In the genomic region with DNA sequence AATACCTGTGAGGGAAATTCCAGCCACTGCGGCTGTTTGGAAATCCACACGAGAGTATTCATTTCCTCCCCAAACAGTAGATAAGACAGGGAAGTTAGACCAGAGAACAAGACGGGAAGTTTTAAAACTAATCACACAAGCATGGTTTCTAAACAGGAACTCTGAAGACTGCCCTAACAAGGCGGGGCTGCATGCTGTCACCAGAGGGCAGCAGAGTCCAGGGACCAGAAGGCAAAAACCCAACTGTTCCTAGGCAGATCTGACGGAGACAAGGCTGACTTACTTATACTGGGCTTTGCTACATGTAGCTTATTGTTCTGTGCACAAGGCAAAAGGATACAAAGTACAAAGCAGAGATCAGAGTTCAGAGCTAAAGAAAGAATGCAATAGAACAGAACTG, we compare ENCODE assay signal across 8 mouse cellular contexts. TPM values are rescaled to one million over a fixed set of nuclear protein-coding genes. Genes with fewer than 3 reads are reported as not detected.
A peak's percentile ranks its signal among the peaks of the same experiment; 100 is the strongest.
DNase-seq lines count a peak whose midpoint lies in the region; ATAC-seq and TF ChIP-seq lines count a peak whose summit lies in the region.
"Had no signal": no experiment of that assay in that cellular context is flagged by ENCODE, and none has a peak within 500 bp of the region (broad histone marks: within the 10 kb centered on the region; RNA-seq: fewer than 3 reads in every experiment).

No protein-coding gene starts in this region.

- peak; percentile 98 for TF ChIP-seq CTCF in ES-Bruce4 (IDR thresholded peaks at IDR 0.05; ENCODE audit: low read depth, low read length)
- peak; percentile 98 for TF ChIP-seq CTCF in heart, postnatal 0 days (IDR thresholded peaks at IDR 0.05; ENCODE audit: low read depth)

- H3K9ac ChIP-seq in ES-Bruce4 (ENCODE audit: low read depth, poor library complexity, severe bottlenecking), result no peak overlapping the region
- H3K9ac ChIP-seq in heart, postnatal 0 days (replicated peaks; ENCODE audit: low read depth, low read length), result no peak overlapping the region

- TF ChIP-seq EP300 in ES-Bruce4 (IDR thresholded peaks at IDR 0.05; ENCODE audit: insufficient read depth, low read depth, low read length), result no peak
- no peak for TF ChIP-seq EP300 in heart, postnatal 0 days (IDR thresholded peaks at IDR 0.05; ENCODE audit: low read depth)

- H3K36me3 ChIP-seq in ES-Bruce4 (ENCODE audit: control insufficient read depth, insufficient read depth, low read length, poor library complexity, severe bottlenecking), result no peaks in the 10 kb centered on the region
- no peaks in the 10 kb centered on the region for H3K36me3 ChIP-seq in heart, postnatal 0 days (replicated peaks; ENCODE audit: control insufficient read depth, insufficient read depth, low read length)

- peak; percentile 57; the same call in 1 of the 2 replicates for ATAC-seq in heart, postnatal 0 days (ENCODE audit: insufficient read depth, low read depth)

- no peaks in the 10 kb centered on the region for H3K9me3 ChIP-seq in ES-Bruce4 (replicated peaks; ENCODE audit: control insufficient read depth, insufficient read depth, low read length, poor library complexity, severe bottlenecking)
- H3K9me3 ChIP-seq in heart, postnatal 0 days (replicated peaks; ENCODE audit: control insufficient read depth, low read length), result no peaks in the 10 kb centered on the region
- H3K9me3 ChIP-seq: megakaryocyte, embryonic 14.5 days had no signal

- 4% methylated on average over 5 of the region's 5 CpGs for WGBS in heart, postnatal 0 days

- H3K27me3 ChIP-seq in ES-Bruce4 (ENCODE audit: control insufficient read depth, insufficient read depth, low read length, poor library complexity, severe bottlenecking), result no peaks in the 10 kb centered on the region
- no peaks in the 10 kb centered on the region for H3K27me3 ChIP-seq in heart, postnatal 0 days (ENCODE audit: control insufficient read depth, insufficient read depth, low read length)

- H3K4me2 ChIP-seq in heart, postnatal 0 days (ENCODE audit: low read depth, low read length), result no peak overlapping the region

- H3K27ac ChIP-seq in ES-Bruce4 (ENCODE audit: insufficient read depth, low read length), result no peak overlapping the region
- H3K27ac ChIP-seq in heart, postnatal 0 days (ENCODE audit: low read depth), result no peak overlapping the region

- H3K4me1 ChIP-seq in ES-Bruce4 (ENCODE audit: control insufficient read depth, insufficient read depth, low read length), result no peaks in the 10 kb centered on the region
- H3K4me1 ChIP-seq in heart, postnatal 0 days (ENCODE audit: control insufficient read depth, insufficient read depth), result peaks cover 3% of the 10 kb centered on the region; the same call in 1 of the 2 replicates

- peak; percentile 83 to 84 for DNase-seq in adrenal gland, adult 18-20 months (ENCODE audit: low spot score in 2 of 2)
- peak; percentile 82 for DNase-seq in embryo, embryonic 10.5 days (ENCODE audit: low spot score)
- DNase-seq in heart, postnatal 0 days (ENCODE audit: low spot score), result peak; percentile 66
- peak; percentile 72 for DNase-seq in layer of hippocampus, adult 9-10 months (ENCODE audit: low spot score)
- peak; percentile 80 to 88 for DNase-seq in lung, postnatal 4 days
- DNase-seq in spleen, adult 18-20 months, result peak; percentile 56 to 78

- no peak for TF ChIP-seq POLR2A in ES-Bruce4 (IDR thresholded peaks at IDR 0.05; ENCODE audit: insufficient read depth, low read length)

- H3K4me3 ChIP-seq in ES-Bruce4 (ENCODE audit: low read depth, low read length), result no peak overlapping the region
- H3K4me3 ChIP-seq in heart, postnatal 0 days (ENCODE audit: low read depth, low read length), result no peak overlapping the region
- H3K4me3 ChIP-seq: megakaryocyte, embryonic 14.5 days had no signal

RNA-seq across cellular contexts. Expression of a gene that starts 5.2 kb away (rescaled TPM):
- polyA plus RNA-seq in ES-Bruce4 (2011; ENCODE audit: insufficient read depth, insufficient read length, low read depth, missing spikeins), result 0.61 and 1.3 TPM in 2 replicates
- total RNA-seq in adrenal gland, adult 18-20 months (2021), result 10 to 100 TPM in 1 of 2 experiments, 1 to 10 TPM in 1; 5.1 to 16.4 TPM
- 0.58 and 3.1 TPM in 2 replicates for total RNA-seq in heart, postnatal 0 days (2014; rRNA removed; ENCODE audit: low replicate concordance)
- polyA plus RNA-seq in heart, postnatal 0 days (2015; fragmentation: Nextera tagmentation; extraction: Ambion mirVana), result 4.2 and 4.4 TPM in 2 replicates

RNA-seq across cellular contexts. Expression of a gene that starts 43.2 kb away (rescaled TPM):
- 76.1 and 80.6 TPM in 2 replicates for polyA plus RNA-seq in ES-Bruce4 (2011; ENCODE audit: insufficient read depth, insufficient read length, low read depth, missing spikeins)
- 10 to 100 TPM; 30.8 to 54.7 TPM for total RNA-seq in adrenal gland, adult 18-20 months (2021)
- 20.5 and 32.7 TPM in 2 replicates for total RNA-seq in heart, postnatal 0 days (2014; rRNA removed; ENCODE audit: low replicate concordance)
- polyA plus RNA-seq in heart, postnatal 0 days (2015; fragmentation: Nextera tagmentation; extraction: Ambion mirVana), result 16.0 TPM in 2 replicates

RNA-seq across cellular contexts. Expression of a gene that starts 50.4 kb away (rescaled TPM):
- polyA plus RNA-seq in ES-Bruce4 (2011; ENCODE audit: insufficient read depth, insufficient read length, low read depth, missing spikeins), result 0.35 and 0.69 TPM in 2 replicates
- 10 to 100 TPM in 1 of 2 experiments, not detected in 1; 14.6 TPM for total RNA-seq in adrenal gland, adult 18-20 months (2021)
- total RNA-seq in heart, postnatal 0 days (2014; rRNA removed; ENCODE audit: low replicate concordance), result 5.5 TPM in 1 of 2 replicates, not detected in the other
- polyA plus RNA-seq in heart, postnatal 0 days (2015; fragmentation: Nextera tagmentation; extraction: Ambion mirVana), result not detected in 2 replicates
